Mouse (Mus musculus) lung, postnatal 25 days (tissue): ENCODE results near the gene Wdr53.
"Not testable (repeated sequence)": the region's sequence is repeated elsewhere in the genome, so short reads cannot be mapped to it uniquely, and the experiment has no call there.

Experiments used
- DNase-seq: peaks from one replicate; pipeline ENCODE4 v3.0.0; 2022; ENCODE audit warnings: low spot score

Gene Wdr53

GRCm38 (mm10) chr16:32278396-32278795 is 31.4 kb downstream of the Wdr53 start:
- no peak for DNase-seq

GRCm38 (mm10) chr16:32280211-32280610 is 33.2 kb downstream of the Wdr53 start:
- no peak for DNase-seq

- no peak for DNase-seq
Observed at GRCm38 (mm10) chr16:32282608-32283007, 35.6 kb downstream of the Wdr53 start.

GRCm38 (mm10) chr16:32291821-32292220 is 44.8 kb downstream of the Wdr53 start:
- DNase-seq = no peak

- DNase-seq = not testable (repeated sequence)
Observed at GRCm38 (mm10) chr16:32299617-32300016, 52.6 kb downstream of the Wdr53 start.

- DNase-seq = no peak
Observed at GRCm38 (mm10) chr16:32303046-32303445, 56.0 kb downstream of the Wdr53 start.

- DNase-seq = no peak
Observed at GRCm38 (mm10) chr16:32303886-32304285, 56.9 kb downstream of the Wdr53 start.
